Mouse (Mus musculus) skeletal muscle tissue, adult 2 months (tissue): ENCODE measurements around the gene Tctex1d1.

Source experiments
- DNase-seq: peaks from one replicate; pipeline ENCODE4 v3.0.0-alpha.2; 2012; ENCODE audit warnings: low read depth, low spot score

The Tctex1d1 gene

GRCm38 (mm10) chr4:102987756-102988155, 9.3 kb downstream of the Tctex1d1 start:
- DNase-seq = no peak

GRCm38 (mm10) chr4:102988526-102988925, 10.1 kb downstream of the Tctex1d1 start:
- DNase-seq = no peak

- DNase-seq = no peak
Measured at GRCm38 (mm10) chr4:102989391-102989790, 11.0 kb downstream of the Tctex1d1 start.

- no peak for DNase-seq
Measured at GRCm38 (mm10) chr4:102990016-102990415, 11.6 kb downstream of the Tctex1d1 start.

GRCm38 (mm10) chr4:102990595-102991340, 12.4 kb downstream of the Tctex1d1 start:
- no peak for DNase-seq

- DNase-seq = no peak
Measured at GRCm38 (mm10) chr4:102991685-102992084, 13.3 kb downstream of the Tctex1d1 start.

- DNase-seq = no peak
Measured at GRCm38 (mm10) chr4:103004681-103005080, 26.3 kb downstream of the Tctex1d1 start.

- DNase-seq = no peak
Measured at GRCm38 (mm10) chr4:103005190-103005945, 27.0 kb downstream of the Tctex1d1 start.

- DNase-seq = no peak
Measured at GRCm38 (mm10) chr4:103006266-103006665, 27.9 kb downstream of the Tctex1d1 start.

GRCm38 (mm10) chr4:103006943-103007418, 28.6 kb downstream of the Tctex1d1 start:
- DNase-seq = no peak

GRCm38 (mm10) chr4:103010734-103011133, 32.3 kb downstream of the Tctex1d1 start:
- DNase-seq = no peak

- DNase-seq = no peak
Measured at GRCm38 (mm10) chr4:103011823-103012222, 33.4 kb downstream of the Tctex1d1 start.

- no peak for DNase-seq
Measured at GRCm38 (mm10) chr4:103013490-103013889, 35.1 kb downstream of the Tctex1d1 start.

- no peak for DNase-seq
Measured at GRCm38 (mm10) chr4:103026621-103027020, 48.2 kb downstream of the Tctex1d1 start, which contains the start of gene Insl5. TSS of gene Insl5 (minus strand) at chr4:103026842.

GRCm38 (mm10) chr4:103027745-103028144, 49.3 kb downstream of the Tctex1d1 start:
- no peak for DNase-seq

GRCm38 (mm10) chr4:103028177-103029088, 50.0 kb downstream of the Tctex1d1 start:
- no peak for DNase-seq

- no peak for DNase-seq
Measured at GRCm38 (mm10) chr4:103039103-103039837, 60.9 kb downstream of the Tctex1d1 start.

- DNase-seq = no peak
Measured at GRCm38 (mm10) chr4:103039838-103040191, 61.4 kb downstream of the Tctex1d1 start.

GRCm38 (mm10) chr4:103042997-103043396, 64.6 kb downstream of the Tctex1d1 start:
- no peak for DNase-seq

GRCm38 (mm10) chr4:103048046-103048445, 69.6 kb downstream of the Tctex1d1 start:
- no peak for DNase-seq
